Mouse (Mus musculus): Measurements from ENCODE around the gene Snx25. TPM values are rescaled to one million over a fixed set of nuclear protein-coding genes. Genes with fewer than 3 reads are reported as not detected.

The Snx25 gene
- polyA plus RNA-seq (2012; rRNA removed), result 12.0 and 16.5 TPM in 2 replicates

DNA sequence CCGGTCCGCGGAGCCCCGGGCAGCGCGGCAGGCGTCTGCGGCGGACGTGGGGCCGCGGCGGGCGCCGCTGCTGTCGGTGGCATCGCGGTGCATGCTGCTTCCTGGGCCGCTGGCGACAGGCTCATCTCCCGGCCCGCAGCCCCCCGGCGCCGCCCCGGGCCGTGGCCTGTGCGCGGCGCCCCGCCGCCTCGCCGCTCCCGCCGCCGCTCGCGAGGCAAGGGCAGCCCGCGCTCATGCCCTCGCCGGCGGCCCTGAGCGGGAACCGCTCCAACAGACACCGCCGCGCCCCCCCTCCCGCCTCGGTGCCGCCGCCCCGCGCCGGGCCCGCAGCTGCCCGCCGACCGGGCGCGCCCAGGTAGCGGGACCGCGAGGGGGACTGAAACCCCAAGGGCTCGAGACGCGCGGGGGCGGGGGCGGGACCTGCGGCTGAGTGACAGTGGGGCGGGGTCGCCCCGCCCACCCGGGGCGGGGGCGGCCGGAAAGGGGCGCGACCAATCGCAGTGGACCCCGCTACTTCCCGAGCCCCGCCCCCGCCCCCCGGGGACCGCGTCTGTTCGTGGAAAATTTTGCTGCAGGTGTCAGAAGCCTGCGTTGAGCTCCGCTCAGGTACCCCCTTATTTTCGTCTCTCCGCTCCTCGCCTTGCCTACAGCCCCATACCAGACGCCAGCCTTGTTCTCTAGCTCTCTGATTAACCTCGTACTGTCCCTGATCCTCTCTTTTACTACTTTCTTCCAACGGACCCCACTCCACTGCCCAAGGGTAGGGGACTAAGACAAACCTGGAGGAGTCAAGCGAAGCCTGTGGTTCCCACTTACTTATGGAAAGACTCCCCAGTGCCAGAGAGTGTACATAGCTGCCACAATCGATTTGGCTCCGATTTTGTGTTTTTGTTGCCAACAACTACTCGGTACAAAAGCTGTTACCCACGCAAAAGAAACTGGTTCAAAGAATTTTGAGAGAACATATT, at the start of gene Snx25:
TSS of gene Snx25 (minus strand) at position 96 of the 968 bp plus-strand sequence.
- peak; percentile 94 for DNase-seq (ENCODE audit: low read depth)
- TF ChIP-seq POLR2A (IDR thresholded peaks at IDR 0.05; ENCODE audit: borderline replicate concordance, extremely low read depth, insufficient read depth, insufficient read length, poor library complexity, severe bottlenecking) (peak; percentile 36; the same call in 1 of the 2 replicates), CTCF (IDR thresholded peaks at IDR 0.05; ENCODE audit: borderline replicate concordance, extremely low read depth, insufficient read depth, insufficient read length) (no peak)

DNA sequence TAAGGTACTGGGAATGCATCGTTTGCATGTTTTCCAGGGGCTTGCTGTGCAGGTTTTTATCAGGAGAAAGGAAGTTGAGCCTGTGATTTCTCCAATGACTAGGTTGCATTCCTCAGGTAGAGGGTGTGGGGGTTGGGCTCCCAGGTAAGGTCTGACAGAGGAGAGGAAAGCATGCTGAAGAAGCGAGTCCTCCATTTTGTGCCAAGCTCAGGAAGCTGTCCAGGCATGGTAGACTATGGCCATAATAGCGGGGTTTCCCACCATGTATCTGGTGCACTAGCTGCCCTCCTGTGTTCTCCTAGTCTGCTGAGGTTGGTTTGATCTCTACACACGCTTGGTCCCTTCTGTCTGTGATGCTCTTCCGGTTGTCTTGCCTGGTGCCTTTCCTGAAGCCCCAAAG, 45.7 kb upstream of the Snx25 start:
- DNase-seq (ENCODE audit: low read depth), result no peak
- TF ChIP-seq CTCF (IDR thresholded peaks at IDR 0.05; ENCODE audit: borderline replicate concordance, extremely low read depth, insufficient read depth, insufficient read length) (no peak), POLR2A (IDR thresholded peaks at IDR 0.05; ENCODE audit: borderline replicate concordance, extremely low read depth, insufficient read depth, insufficient read length, poor library complexity, severe bottlenecking) (no peak)

DNA sequence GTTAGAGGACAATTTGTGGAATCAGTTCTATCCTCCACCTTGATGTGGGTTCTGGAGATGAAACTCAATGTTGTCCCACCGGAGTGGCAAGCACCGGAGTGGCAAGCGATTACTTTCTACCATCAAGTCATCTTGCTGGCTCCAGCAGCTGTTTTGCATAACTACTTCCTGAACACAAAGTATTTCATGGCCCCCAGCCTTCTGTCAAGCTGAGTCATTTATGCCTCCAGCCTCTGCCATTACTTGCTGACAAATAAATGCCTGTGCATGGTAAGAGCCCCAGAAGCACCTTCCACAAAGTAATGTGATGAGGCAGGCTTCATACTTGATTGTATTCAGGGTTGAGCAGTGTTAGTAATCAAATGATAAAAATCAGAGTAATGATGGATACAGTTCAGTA, 44.9 kb upstream of the Snx25 start:
- DNase-seq (ENCODE audit: low read depth), result no peak
- TF ChIP-seq POLR2A (IDR thresholded peaks at IDR 0.05; ENCODE audit: borderline replicate concordance, extremely low read depth, insufficient read depth, insufficient read length, poor library complexity, severe bottlenecking), result no peak
- no peak for TF ChIP-seq CTCF (IDR thresholded peaks at IDR 0.05; ENCODE audit: borderline replicate concordance, extremely low read depth, insufficient read depth, insufficient read length)

DNA sequence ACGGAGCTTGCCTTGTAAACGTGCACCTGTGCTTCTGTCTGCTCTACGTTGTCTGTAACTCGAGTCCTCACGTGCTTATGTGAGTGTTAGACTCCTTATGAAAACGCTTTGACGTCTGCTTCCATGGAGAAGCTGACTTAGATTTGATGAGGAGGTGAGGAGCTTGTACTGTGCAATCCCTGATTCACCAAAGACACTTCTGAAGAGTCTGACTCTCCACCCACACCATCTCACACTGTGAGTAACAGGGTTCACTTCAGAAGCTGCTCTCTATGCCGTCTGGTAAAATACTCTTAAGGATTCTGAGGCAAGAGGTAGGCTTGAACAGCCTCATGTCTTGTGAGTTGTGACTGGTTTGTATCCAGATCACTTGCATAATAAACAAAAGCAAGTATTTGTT, 41.1 kb upstream of the Snx25 start:
- DNase-seq (ENCODE audit: low read depth), result no peak
- TF ChIP-seq POLR2A (IDR thresholded peaks at IDR 0.05; ENCODE audit: borderline replicate concordance, extremely low read depth, insufficient read depth, insufficient read length, poor library complexity, severe bottlenecking) (no peak), CTCF (IDR thresholded peaks at IDR 0.05; ENCODE audit: borderline replicate concordance, extremely low read depth, insufficient read depth, insufficient read length) (no peak)

DNA sequence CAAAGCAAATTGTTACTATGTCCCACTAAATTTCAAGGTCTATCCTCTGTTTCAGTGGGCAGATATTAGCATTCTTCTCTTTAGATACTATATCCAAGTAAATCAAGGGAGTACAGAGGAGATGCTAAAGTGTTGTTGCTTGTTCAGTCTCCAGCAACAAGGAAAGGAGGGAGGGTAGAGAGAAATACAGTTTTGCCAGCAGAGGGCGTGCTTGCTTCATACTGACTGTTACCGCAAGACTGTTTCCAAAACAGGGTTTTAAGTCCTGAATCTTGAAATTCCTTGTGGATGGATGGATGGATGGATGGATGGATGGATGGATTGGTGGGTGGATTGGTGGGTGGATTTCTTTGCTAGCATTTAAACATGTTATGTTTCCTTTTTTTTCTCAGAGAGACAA, 33.4 kb upstream of the Snx25 start:
- peak; percentile 73; the same call in 1 of the 2 replicates for TF ChIP-seq CTCF (IDR thresholded peaks at IDR 0.05; ENCODE audit: borderline replicate concordance, extremely low read depth, insufficient read depth, insufficient read length)
- TF ChIP-seq POLR2A (IDR thresholded peaks at IDR 0.05; ENCODE audit: borderline replicate concordance, extremely low read depth, insufficient read depth, insufficient read length, poor library complexity, severe bottlenecking), result no peak
- DNase-seq (ENCODE audit: low read depth), result peak; percentile 86

DNA sequence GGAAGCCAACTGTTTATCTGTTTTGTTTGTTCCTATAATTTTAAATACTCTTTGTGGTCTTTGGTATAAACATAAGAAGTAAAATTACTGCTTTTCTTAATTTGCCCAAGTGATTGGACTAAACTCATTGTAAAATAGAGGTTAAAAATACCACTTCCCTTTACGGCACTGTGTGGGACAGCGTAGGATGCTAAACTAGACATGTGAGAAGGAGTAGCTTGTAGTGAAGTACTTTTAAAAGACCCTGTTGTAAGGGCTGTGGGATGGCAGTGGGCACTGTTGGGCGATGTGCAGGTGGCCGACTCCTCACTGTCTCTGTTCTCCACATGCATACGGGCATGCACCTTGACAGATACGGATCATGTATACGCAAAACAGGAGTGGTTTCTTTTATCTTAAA, 28.2 kb upstream of the Snx25 start:
- TF ChIP-seq POLR2A (IDR thresholded peaks at IDR 0.05; ENCODE audit: borderline replicate concordance, extremely low read depth, insufficient read depth, insufficient read length, poor library complexity, severe bottlenecking) (no peak), CTCF (IDR thresholded peaks at IDR 0.05; ENCODE audit: borderline replicate concordance, extremely low read depth, insufficient read depth, insufficient read length) (no peak)
- no peak for DNase-seq (ENCODE audit: low read depth)

DNA sequence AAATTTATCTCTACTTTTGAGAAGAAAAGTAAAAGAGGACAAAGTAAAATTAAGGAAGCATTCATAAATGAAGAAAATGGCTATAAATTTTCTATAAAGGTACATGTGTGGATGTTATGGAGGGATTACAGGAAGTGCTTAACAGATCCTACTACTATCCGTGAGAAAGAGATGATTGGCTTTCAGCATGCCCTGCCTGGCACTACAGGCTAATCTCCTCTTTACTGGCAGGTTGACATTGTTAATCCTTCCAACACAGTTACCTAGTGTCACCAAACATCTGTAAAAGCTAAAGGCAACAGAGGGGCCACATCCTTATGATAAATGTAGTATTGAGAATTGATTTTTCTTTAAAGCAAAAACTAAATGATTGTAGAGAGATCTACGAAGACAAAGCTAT, 21.7 kb upstream of the Snx25 start:
- TF ChIP-seq POLR2A (IDR thresholded peaks at IDR 0.05; ENCODE audit: borderline replicate concordance, extremely low read depth, insufficient read depth, insufficient read length, poor library complexity, severe bottlenecking) (no peak), CTCF (IDR thresholded peaks at IDR 0.05; ENCODE audit: borderline replicate concordance, extremely low read depth, insufficient read depth, insufficient read length) (no peak)
- DNase-seq (ENCODE audit: low read depth), result no peak

DNA sequence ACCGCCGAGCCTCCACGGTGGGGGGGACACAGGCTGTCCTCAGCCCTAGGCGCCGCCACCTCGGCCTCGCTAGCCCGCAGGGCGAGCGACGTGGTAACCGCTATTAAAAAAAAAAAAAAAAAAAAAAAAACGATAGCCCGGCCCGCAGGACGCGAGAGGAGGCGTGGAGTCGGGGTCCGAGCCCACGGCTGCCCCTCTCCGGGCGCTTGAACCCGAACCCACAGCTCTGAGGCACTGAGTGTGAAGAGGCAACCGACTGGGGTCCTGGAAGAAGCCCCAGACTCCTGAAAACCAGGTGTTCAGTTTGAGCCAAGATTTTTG, 11.9 kb upstream of the Snx25 start:
- no peak for TF ChIP-seq CTCF (IDR thresholded peaks at IDR 0.05; ENCODE audit: borderline replicate concordance, extremely low read depth, insufficient read depth, insufficient read length)
- no peak for TF ChIP-seq POLR2A (IDR thresholded peaks at IDR 0.05; ENCODE audit: borderline replicate concordance, extremely low read depth, insufficient read depth, insufficient read length, poor library complexity, severe bottlenecking)
- DNase-seq (ENCODE audit: low read depth), result no peak

DNA sequence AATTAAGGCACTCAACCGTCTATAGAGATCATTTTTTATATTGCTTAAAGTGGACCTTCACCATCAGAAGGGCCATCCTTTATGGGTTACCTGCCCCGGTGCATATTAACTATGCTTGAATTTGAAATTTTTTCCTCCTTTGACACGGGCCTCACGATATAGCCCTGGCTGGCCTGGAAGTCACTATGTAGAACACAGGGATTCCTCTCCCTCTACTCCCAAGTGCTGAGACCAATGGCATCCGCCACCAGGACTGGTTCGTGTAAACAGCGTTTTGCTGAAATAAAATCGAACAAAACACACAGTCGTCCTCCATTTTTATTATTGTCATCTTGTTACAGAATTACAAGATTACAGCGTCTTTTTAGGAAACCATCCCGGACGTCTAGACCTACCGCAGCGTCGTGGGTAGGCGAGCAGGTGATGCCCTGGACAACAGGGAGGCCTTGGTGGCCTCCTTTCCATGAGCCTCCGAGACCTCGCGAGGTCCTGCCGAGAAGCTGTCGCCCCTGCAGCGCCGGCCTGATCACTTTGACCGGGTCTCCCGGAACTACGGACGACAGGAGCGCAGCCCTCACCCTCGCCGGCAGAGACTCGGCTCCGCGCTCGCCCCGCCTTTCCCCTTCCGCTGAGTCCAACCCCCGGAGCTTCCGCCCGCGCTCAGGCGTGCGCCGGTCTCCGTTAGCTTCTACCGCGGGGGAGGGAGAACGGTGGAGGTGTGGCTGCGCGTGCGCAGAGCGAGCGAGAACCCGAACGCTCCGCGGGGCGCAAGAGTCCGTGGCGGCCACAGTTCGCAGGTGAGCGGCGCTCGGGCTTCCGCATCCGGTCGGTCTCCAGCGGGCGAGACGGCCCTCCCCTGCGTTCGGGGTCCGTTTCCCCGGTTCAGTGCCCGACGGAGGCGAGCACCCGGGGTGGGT, 11.3 kb upstream of the Snx25 start:
- TF ChIP-seq POLR2A (IDR thresholded peaks at IDR 0.05; ENCODE audit: borderline replicate concordance, extremely low read depth, insufficient read depth, insufficient read length, poor library complexity, severe bottlenecking) (peak; percentile 96), CTCF (IDR thresholded peaks at IDR 0.05; ENCODE audit: borderline replicate concordance, extremely low read depth, insufficient read depth, insufficient read length) (no peak)
- DNase-seq (ENCODE audit: low read depth), result peak; percentile 98

DNA sequence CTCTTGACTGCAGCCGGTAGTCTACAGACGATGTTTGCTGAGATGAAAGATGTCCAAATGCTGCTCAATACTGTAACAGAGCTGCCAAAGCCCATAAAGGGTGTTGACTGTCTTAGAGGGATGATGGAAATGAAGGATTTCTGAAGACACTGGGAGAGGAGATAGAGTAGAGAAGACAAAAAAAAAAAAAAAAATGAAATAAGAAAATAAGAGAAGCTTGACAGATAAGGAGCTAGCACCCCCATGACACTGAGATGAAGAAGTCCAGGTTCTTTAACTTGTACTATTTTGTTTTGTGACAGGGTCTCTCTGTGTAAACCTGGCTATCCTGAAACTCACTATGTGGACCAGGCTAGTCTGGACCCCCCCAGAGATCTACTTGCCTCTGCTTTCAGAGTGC, 1.1 kb upstream of the Snx25 start:
- TF ChIP-seq POLR2A (IDR thresholded peaks at IDR 0.05; ENCODE audit: borderline replicate concordance, extremely low read depth, insufficient read depth, insufficient read length, poor library complexity, severe bottlenecking) (no peak), CTCF (IDR thresholded peaks at IDR 0.05; ENCODE audit: borderline replicate concordance, extremely low read depth, insufficient read depth, insufficient read length) (no peak)

More for the DNA sequence above, 1.1 kb upstream of the Snx25 start:
- DNase-seq (ENCODE audit: low read depth), result no peak

Data from brain, embryonic 14.5 days (tissue).